Mouse (Mus musculus): ENCODE results near the gene Plekhn1. TPM values are rescaled to one million over a fixed set of nuclear protein-coding genes. Genes with fewer than 3 reads are reported as not detected.

The Plekhn1 gene
- polyA plus RNA-seq, 1 experiment from 2014 or later = 26.7 TPM

- DNase-seq (ENCODE audit: low spot score) (no peak), ATAC-seq (replicated peaks; ENCODE audit: low FRiP score) (no peak)
- H3K9ac ChIP-seq (ENCODE audit: low read length) = no peak overlapping the region
- no peak overlapping the region for H3K4me2 ChIP-seq (ENCODE audit: low read depth, low read length, severe bottlenecking)
- H3K9me3 ChIP-seq (ENCODE audit: control insufficient read depth, low read length) = no peaks in the 10 kb centered on the region
- H3K27me3 ChIP-seq (ENCODE audit: control insufficient read depth, insufficient read depth, low read length) = no peaks in the 10 kb centered on the region
- H3K4me3 ChIP-seq (ENCODE audit: low read depth, low read length) = no peak overlapping the region
- WGBS = 89% methylated on average over 11 of the region's 11 CpGs
- no peaks in the 10 kb centered on the region for H3K4me1 ChIP-seq (replicated peaks; ENCODE audit: control insufficient read depth, insufficient read depth, low read length)
- no peaks in the 10 kb centered on the region for H3K36me3 ChIP-seq (ENCODE audit: control insufficient read depth, insufficient read depth, low read length)
- no peak overlapping the region for H3K27ac ChIP-seq (ENCODE audit: low read depth, low read length)
These were observed 14.7 kb downstream of the Plekhn1 start for GRCm38 (mm10) chr4:156219936-156220335.

DNA sequence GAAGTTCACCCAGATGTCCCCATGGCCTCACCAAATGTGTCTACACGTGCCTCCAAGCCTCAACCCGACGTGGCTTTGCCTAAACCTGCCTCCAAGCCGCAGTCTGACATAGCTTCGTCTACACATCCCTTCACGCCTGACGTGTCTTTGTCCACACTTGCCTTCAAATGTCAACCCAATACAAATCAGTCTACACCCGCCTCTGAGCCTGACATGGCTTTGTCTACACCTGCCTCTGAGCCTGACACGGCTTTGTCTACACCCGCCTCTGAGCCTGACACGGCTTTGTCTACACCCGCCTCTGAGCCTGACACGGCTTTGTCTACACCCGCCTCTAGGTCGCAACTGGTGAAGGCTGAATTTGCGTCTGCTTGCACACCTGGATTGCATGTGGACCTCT is 16.8 kb downstream of the Plekhn1 start:
- no peak overlapping the region for H3K4me3 ChIP-seq (ENCODE audit: low read depth, low read length)
- H3K4me1 ChIP-seq (replicated peaks; ENCODE audit: control insufficient read depth, insufficient read depth, low read length) = no peaks in the 10 kb centered on the region
- WGBS = 84% methylated on average over 16 of the region's 16 CpGs
- no peaks in the 10 kb centered on the region for H3K27me3 ChIP-seq (ENCODE audit: control insufficient read depth, insufficient read depth, low read length)
- no peaks in the 10 kb centered on the region for H3K9me3 ChIP-seq (ENCODE audit: control insufficient read depth, low read length)
- H3K27ac ChIP-seq (ENCODE audit: low read depth, low read length) = no peak overlapping the region
- DNase-seq (ENCODE audit: low spot score) = no peak
- no peak overlapping the region for H3K9ac ChIP-seq (ENCODE audit: low read length)
- no peak overlapping the region for H3K4me2 ChIP-seq (ENCODE audit: low read depth, low read length, severe bottlenecking)
- no peaks in the 10 kb centered on the region for H3K36me3 ChIP-seq (ENCODE audit: control insufficient read depth, insufficient read depth, low read length)
- ATAC-seq (replicated peaks; ENCODE audit: low FRiP score) = no peak

GRCm38 (mm10) chr4:156217022-156217669 is 17.5 kb downstream of the Plekhn1 start:
- DNase-seq (ENCODE audit: low spot score) (no peak), ATAC-seq (replicated peaks; ENCODE audit: low FRiP score) (no peak; the same call in 1 of the 2 replicates)
- Histone ChIP-seq H3K9ac (ENCODE audit: low read length) (no peak overlapping the region), H3K4me2 (ENCODE audit: low read depth, low read length, severe bottlenecking) (no peak overlapping the region), H3K9me3 (ENCODE audit: control insufficient read depth, low read length) (no peaks in the 10 kb centered on the region), H3K36me3 (ENCODE audit: control insufficient read depth, insufficient read depth, low read length) (no peaks in the 10 kb centered on the region), H3K27ac (ENCODE audit: low read depth, low read length) (no peak overlapping the region), H3K27me3 (ENCODE audit: control insufficient read depth, insufficient read depth, low read length) (no peaks in the 10 kb centered on the region), H3K4me1 (replicated peaks; ENCODE audit: control insufficient read depth, insufficient read depth, low read length) (no peaks in the 10 kb centered on the region), H3K4me3 (ENCODE audit: low read depth, low read length) (no peak overlapping the region)
- 85% methylated on average over 16 of the region's 16 CpGs for WGBS

DNA sequence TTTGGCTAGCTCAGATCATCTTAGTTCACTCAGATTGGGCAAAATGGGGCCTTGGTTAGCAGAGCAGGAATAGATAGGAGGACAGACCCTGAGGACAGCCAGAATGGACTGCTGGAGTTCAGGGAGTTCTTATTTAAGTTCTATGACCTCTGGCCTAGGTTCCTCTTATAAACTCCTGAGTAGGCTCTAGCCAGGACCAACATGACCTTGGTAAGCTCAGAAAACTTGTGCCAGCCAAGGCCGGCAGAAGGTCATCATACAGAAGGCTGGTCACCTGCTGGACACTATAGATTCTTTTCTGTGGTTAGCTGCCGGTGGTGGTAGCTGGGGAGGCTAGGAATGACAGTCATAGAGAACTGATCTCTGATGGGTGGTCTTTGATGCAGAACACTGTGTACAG is 18.5 kb downstream of the Plekhn1 start:
- Histone ChIP-seq H3K27me3 (ENCODE audit: control insufficient read depth, insufficient read depth, low read length) (no peaks in the 10 kb centered on the region), H3K4me1 (replicated peaks; ENCODE audit: control insufficient read depth, insufficient read depth, low read length) (no peaks in the 10 kb centered on the region), H3K36me3 (ENCODE audit: control insufficient read depth, insufficient read depth, low read length) (no peaks in the 10 kb centered on the region), H3K9me3 (ENCODE audit: control insufficient read depth, low read length) (no peaks in the 10 kb centered on the region), H3K9ac (ENCODE audit: low read length) (no peak overlapping the region), H3K27ac (ENCODE audit: low read depth, low read length) (no peak overlapping the region), H3K4me2 (ENCODE audit: low read depth, low read length, severe bottlenecking) (no peak overlapping the region), H3K4me3 (ENCODE audit: low read depth, low read length) (no peak overlapping the region)
- DNase-seq (ENCODE audit: low spot score) = no peak
- no peak for ATAC-seq (replicated peaks; ENCODE audit: low FRiP score)
- 84% methylated on average over 2 of the region's 2 CpGs for WGBS

DNA sequence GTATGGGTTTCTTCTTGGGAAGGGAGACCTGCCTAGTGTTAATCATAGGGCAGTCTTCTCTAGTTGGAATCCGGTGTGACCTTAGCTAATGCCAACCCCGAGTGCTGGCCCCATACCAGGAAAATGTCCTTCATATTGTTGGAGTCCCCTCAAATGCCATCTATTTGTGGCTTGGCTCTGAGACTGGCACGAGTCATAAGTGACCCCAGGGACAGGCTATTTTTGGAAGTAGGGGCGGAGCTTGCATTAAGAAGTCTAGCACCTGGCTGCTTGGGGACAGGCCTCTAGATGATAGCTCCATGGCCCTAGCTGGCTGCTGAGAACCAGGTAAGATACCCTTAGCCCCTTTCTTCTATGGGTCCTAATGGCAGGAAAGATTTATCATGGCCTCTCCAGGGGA is 19.0 kb downstream of the Plekhn1 start, which contains the start of gene Perm1:
Gene Perm1, plus strand, starts transcription at position 220 of the 400 bp plus-strand sequence.
- H3K9me3 ChIP-seq (ENCODE audit: control insufficient read depth, low read length) = no peaks in the 10 kb centered on the region
- 83% methylated on average over 4 of the region's 4 CpGs for WGBS

DNA sequence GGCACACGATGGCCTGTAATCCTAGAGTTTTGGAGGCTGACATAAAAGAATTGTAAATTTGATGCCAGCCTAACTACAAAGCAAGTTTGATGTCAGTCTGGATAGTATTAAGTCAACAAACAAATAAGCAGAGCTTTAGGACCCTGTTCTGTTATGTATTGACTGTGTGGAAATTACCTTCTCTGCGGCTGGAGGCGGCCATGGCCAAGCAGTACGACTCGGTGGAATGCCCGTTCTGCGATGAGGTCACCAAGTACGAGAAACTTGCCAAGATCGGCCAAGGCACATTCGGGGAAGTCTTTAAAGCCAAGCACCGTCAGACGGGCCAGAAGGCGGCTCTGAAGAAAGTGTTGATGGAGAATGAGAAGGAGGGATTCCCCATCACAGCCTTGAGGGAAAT is 21.5 kb downstream of the Plekhn1 start:
- Histone ChIP-seq H3K36me3 (ENCODE audit: control insufficient read depth, insufficient read depth, low read length) (no peaks in the 10 kb centered on the region), H3K4me3 (ENCODE audit: low read depth, low read length) (no peak overlapping the region), H3K4me1 (replicated peaks; ENCODE audit: control insufficient read depth, insufficient read depth, low read length) (no peaks in the 10 kb centered on the region), H3K9ac (ENCODE audit: low read length) (no peak overlapping the region), H3K9me3 (ENCODE audit: control insufficient read depth, low read length) (no peaks in the 10 kb centered on the region), H3K27ac (ENCODE audit: low read depth, low read length) (no peak overlapping the region), H3K27me3 (ENCODE audit: control insufficient read depth, insufficient read depth, low read length) (no peaks in the 10 kb centered on the region), H3K4me2 (ENCODE audit: low read depth, low read length, severe bottlenecking) (no peak overlapping the region)
- no peak for ATAC-seq (replicated peaks; ENCODE audit: low FRiP score)
- WGBS = 94% methylated on average over 13 of the region's 13 CpGs
- no peak for DNase-seq (ENCODE audit: low spot score)

More for the DNA sequence above, 19.0 kb downstream of the Plekhn1 start, which contains the start of gene Perm1:
- H3K4me2 ChIP-seq (ENCODE audit: low read depth, low read length, severe bottlenecking) = no peak within 1 kb of the TSS
- no peaks in the 10 kb centered on the region for H3K27me3 ChIP-seq (ENCODE audit: control insufficient read depth, insufficient read depth, low read length)
- H3K9ac ChIP-seq (ENCODE audit: low read length) = no peak within 1 kb of the TSS
- no peak within 1 kb of the TSS for H3K27ac ChIP-seq (ENCODE audit: low read depth, low read length)
- DNase-seq (ENCODE audit: low spot score) (no peak), ATAC-seq (replicated peaks; ENCODE audit: low FRiP score) (no peak)
- no peaks in the 10 kb centered on the region for H3K4me1 ChIP-seq (replicated peaks; ENCODE audit: control insufficient read depth, insufficient read depth, low read length)
- no peak within 1 kb of the TSS for H3K4me3 ChIP-seq (ENCODE audit: low read depth, low read length)
- H3K36me3 ChIP-seq (ENCODE audit: control insufficient read depth, insufficient read depth, low read length) = no peaks in the 10 kb centered on the region

- 85% methylated on average over 13 of the region's 13 CpGs for WGBS
- Histone ChIP-seq H3K4me1 (replicated peaks; ENCODE audit: control insufficient read depth, insufficient read depth, low read length) (no peaks in the 10 kb centered on the region), H3K27me3 (ENCODE audit: control insufficient read depth, insufficient read depth, low read length) (no peaks in the 10 kb centered on the region), H3K36me3 (ENCODE audit: control insufficient read depth, insufficient read depth, low read length) (no peaks in the 10 kb centered on the region), H3K4me3 (ENCODE audit: low read depth, low read length) (no peak overlapping the region), H3K9ac (ENCODE audit: low read length) (no peak overlapping the region), H3K4me2 (ENCODE audit: low read depth, low read length, severe bottlenecking) (no peak overlapping the region), H3K27ac (ENCODE audit: low read depth, low read length) (no peak overlapping the region), H3K9me3 (ENCODE audit: control insufficient read depth, low read length) (no peaks in the 10 kb centered on the region)
- DNase-seq (ENCODE audit: low spot score) (no peak), ATAC-seq (replicated peaks; ENCODE audit: low FRiP score) (no peak)
These were observed 24.6 kb downstream of the Plekhn1 start for GRCm38 (mm10) chr4:156209963-156210635.

- no peak overlapping the region for H3K27ac ChIP-seq (ENCODE audit: low read depth, low read length)
- no peaks in the 10 kb centered on the region for H3K27me3 ChIP-seq (ENCODE audit: control insufficient read depth, insufficient read depth, low read length)
- ATAC-seq (replicated peaks; ENCODE audit: low FRiP score) (no peak), DNase-seq (ENCODE audit: low spot score) (no peak)
- H3K9me3 ChIP-seq (ENCODE audit: control insufficient read depth, low read length) = no peaks in the 10 kb centered on the region
- H3K4me3 ChIP-seq (ENCODE audit: low read depth, low read length) = no peak overlapping the region
- H3K4me2 ChIP-seq (ENCODE audit: low read depth, low read length, severe bottlenecking) = no peak overlapping the region
- no peak overlapping the region for H3K9ac ChIP-seq (ENCODE audit: low read length)
- 88% methylated on average over 4 of the region's 4 CpGs for WGBS
- peaks cover 6% of the 10 kb centered on the region; the same call in 1 of the 2 replicates for H3K4me1 ChIP-seq (replicated peaks; ENCODE audit: control insufficient read depth, insufficient read depth, low read length)
- no peaks in the 10 kb centered on the region for H3K36me3 ChIP-seq (ENCODE audit: control insufficient read depth, insufficient read depth, low read length)
These were observed 25.8 kb downstream of the Plekhn1 start for GRCm38 (mm10) chr4:156208872-156209271.

Data from forebrain, embryonic 11.5 days (tissue).